Mouse (Mus musculus) embryonic facial prominence, embryonic 15.5 days (tissue): Measurements from ENCODE around the gene Rbck1. TPM values are rescaled to one million over a fixed set of nuclear protein-coding genes. Genes with fewer than 3 reads are reported as not detected.

Experiments
- ATAC-seq: fragments of 200-750 bp; cut with Nextera tagmentation; 2 replicates; pipeline ENCODE4 v1.8.0; 2017; ENCODE audit warnings: low read depth, moderate TSS enrichment; ENCODE audit not compliant: insufficient number of reproducible peaks, low FRiP score, low TSS enrichment
- H3K27ac ChIP-seq: fragments of 300-500 bp; sonication (generic); replicated peaks from 2 replicates; pipeline ENCODE4 v1.5.1; 2015; ENCODE audit warnings: mild to moderate bottlenecking, inconsistent platforms
- H3K27me3 ChIP-seq: fragments of 300-500 bp; sonication (generic); 2 replicates; pipeline ENCODE4 v1.6.1; 2015; ENCODE audit warnings: inconsistent platforms
- H3K36me3 ChIP-seq: fragments of 300-500 bp; sonication (generic); 2 replicates; pipeline ENCODE4 v1.6.1; 2015; ENCODE audit warnings: mild to moderate bottlenecking, inconsistent platforms
- H3K4me1 ChIP-seq: fragments of 300-500 bp; sonication (generic); 2 replicates; pipeline ENCODE4 v1.6.1; 2015; ENCODE audit warnings: inconsistent platforms
- H3K4me2 ChIP-seq: fragments of 300-500 bp; sonication (generic); replicated peaks from 2 replicates; pipeline ENCODE4 v1.6.1; 2015; ENCODE audit warnings: mild to moderate bottlenecking, inconsistent platforms
- H3K4me3 ChIP-seq: fragments of 300-500 bp; sonication (generic); replicated peaks from 2 replicates; pipeline ENCODE4 v1.5.1; 2015; ENCODE audit warnings: mild to moderate bottlenecking, inconsistent platforms
- H3K9ac ChIP-seq: fragments of 300-500 bp; sonication (generic); 2 replicates; pipeline ENCODE4 v1.6.1; 2015; ENCODE audit warnings: inconsistent platforms
- H3K9me3 ChIP-seq: fragments of 300-500 bp; sonication (generic); replicated peaks from 2 replicates; pipeline ENCODE4 v1.6.1; 2016; ENCODE audit warnings: inconsistent platforms
- WGBS: fragments of 180-500 bp; shearing (Covaris S2); methylation state at CpG from one replicate; pipeline ENCODE4 v1.1.7; 2015; 5-methylcytosine and 5-hydroxymethylcytosine counted together
- polyA plus RNA-seq: library from polyadenylated mRNA; unstranded; fragments of >200 nt; fragmentation: Nextera tagmentation; extraction: Ambion mirVana; gene quantifications from 2 replicates; pipeline ENCODE4 v1.2.1, GENCODE M21; 2015

The Rbck1 gene
- polyA plus RNA-seq, 1 experiment from 2014 or later = 94.1 TPM

DNA sequence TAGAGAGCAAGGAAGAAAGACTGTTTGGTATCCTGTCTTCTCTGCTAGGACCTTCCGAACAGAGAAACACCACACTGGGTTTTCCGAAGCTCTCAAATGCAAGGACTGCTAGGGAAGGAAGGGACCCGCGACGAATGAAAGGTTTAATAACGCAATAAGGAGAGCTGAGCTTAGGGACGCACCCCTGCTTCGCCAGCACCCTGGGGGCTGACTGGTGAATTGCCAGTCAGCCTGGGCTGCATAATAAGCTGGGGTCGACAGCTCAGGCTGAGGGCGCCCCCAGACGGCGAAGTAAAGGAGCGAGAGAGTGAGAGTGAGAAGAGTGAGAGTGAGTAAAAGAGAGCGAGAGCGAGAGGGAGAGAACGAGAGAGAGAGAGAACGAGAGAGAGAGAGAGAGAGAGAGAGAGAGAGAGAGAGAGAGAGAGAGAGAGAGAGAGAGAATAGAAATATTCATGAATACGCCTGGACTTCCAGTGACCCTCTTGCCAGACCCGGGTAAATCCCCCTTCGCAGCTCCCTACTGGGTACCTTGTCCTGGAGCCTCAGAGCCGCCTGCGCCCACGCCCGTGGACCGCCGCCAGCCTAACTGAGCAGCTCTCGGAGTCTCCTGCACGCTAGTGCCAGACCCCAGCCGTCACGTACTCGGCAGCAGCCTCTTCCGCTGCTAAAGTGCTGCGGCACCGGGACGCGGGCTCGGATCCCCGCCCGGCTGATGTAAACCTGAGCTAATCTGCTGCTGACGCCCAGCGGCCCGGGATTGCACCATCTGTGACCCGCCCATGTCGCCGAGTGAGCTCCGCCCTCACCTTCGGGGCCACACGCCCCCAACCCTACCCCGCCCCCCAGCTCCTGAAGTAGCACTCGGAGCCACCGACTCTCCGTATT is 11.1 kb upstream of the Rbck1 start, which contains the start of gene Trib3:
Gene Trib3 (minus strand): TSS at position 704 of the 885 bp plus-strand sequence.
- Histone ChIP-seq H3K4me3 (peak within 1 kb of the TSS; percentile 56), H3K27me3 (0 out of 2 replicates have a peak, but pooled peaks cover 3% of the 10 kb centered on the region), H3K9me3 (no peaks in the 10 kb centered on the region), H3K27ac (no peak within 1 kb of the TSS), H3K4me2 (peak within 1 kb of the TSS; percentile 95), H3K9ac (peak within 1 kb of the TSS; percentile 24), H3K36me3 (no peaks in the 10 kb centered on the region), H3K4me1 (peaks cover 13% of the 10 kb centered on the region)
- WGBS = under 1% methylated on average over 52 of the region's 52 CpGs
- peak; percentile 79 for ATAC-seq

DNA sequence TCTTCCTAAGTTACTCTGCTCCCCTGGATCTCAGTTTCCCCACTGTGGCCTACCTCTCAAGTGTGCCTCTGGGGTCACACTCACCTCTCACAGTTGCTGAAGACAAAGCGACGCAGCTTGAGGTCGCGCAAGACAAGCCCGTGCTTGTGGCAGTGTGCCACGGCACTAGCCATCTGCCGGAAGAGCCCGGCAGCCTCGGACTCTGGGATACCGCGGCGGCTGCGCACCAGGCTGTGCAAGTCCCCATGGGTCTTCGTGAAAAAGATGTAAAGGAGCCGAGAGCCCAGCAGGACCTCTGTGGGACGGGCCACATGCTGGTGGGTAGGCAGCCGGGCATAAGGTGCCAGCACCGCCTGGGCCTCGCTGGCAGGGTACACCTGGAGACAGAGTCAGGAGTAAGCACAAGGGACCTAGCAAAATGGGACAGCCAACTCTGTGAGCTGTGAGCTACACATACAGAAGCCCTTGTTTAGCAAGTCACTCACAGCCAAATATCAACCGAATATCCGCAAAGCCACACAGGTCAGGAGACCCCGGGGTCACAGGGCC is 7.3 kb upstream of the Rbck1 start:
- Histone ChIP-seq H3K9me3 (no peaks in the 10 kb centered on the region), H3K4me3 (no peak overlapping the region), H3K27ac (no peak overlapping the region), H3K9ac (no peak overlapping the region), H3K27me3 (0 out of 2 replicates have a peak, but pooled peaks cover 3% of the 10 kb centered on the region), H3K4me2 (no peak overlapping the region), H3K4me1 (peaks cover 13% of the 10 kb centered on the region), H3K36me3 (no peaks in the 10 kb centered on the region)
- no peak for ATAC-seq
- 88% methylated on average over 22 of the region's 22 CpGs for WGBS

DNA sequence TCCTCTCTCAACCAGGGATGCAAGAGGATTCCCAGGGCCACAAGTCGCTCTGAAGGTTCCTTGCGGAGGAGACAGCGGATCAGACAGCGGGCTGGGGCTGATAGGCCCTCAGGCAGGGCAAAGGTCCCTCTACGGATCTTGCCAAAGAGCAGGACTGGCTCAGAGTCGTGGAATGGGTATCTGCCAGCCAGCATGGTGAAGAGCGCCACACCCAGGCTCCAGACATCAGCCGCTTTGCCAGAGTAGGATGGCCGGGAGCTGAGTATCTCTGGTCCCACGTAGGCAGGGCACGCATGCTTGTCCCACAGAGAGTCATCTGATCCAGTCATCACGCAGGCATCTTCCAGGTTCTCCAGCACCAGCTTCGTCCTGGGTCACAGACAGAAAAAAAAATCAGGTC is 5.9 kb upstream of the Rbck1 start:
- Histone ChIP-seq H3K9ac (no peak overlapping the region), H3K4me1 (peaks cover 4% of the 10 kb centered on the region), H3K27ac (no peak overlapping the region), H3K36me3 (no peaks in the 10 kb centered on the region), H3K27me3 (0 out of 2 replicates have a peak, but pooled peaks cover 5% of the 10 kb centered on the region), H3K9me3 (no peaks in the 10 kb centered on the region), H3K4me2 (no peak overlapping the region), H3K4me3 (no peak overlapping the region)
- 74% methylated on average over 13 of the region's 13 CpGs for WGBS
- no peak for ATAC-seq

DNA sequence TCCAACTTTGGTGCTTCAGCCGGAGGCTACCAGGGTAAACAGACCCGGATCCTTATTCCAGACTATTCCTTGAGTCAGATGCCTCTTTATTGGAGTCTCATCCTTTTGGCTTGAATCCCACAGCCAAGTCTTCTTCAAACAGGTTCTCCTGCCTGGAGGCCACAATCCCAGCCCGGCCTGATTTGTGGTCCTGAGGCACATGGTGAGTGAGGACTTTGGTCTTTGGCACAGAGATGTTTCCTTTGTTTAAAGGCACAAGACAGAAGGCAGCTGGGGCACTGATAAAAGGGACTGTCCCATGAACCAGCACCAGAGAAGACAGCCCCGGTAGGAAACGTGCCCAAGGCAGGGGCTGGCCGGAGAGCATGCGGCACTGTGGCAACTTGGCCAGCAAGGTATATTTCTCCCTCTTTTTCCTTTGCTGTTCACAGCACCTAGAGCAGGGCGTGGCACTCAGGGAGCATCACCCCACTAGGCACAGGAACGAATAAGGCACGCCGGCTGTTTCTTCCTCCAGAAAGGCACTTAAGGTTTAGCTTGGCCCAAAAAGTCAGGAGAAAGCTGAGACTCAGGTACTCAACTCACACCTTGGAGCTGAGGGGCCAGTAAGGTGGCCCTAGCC is 5.2 kb upstream of the Rbck1 start:
- ATAC-seq = no peak
- Histone ChIP-seq H3K36me3 (no peaks in the 10 kb centered on the region), H3K9ac (no peak overlapping the region), H3K4me2 (no peak overlapping the region), H3K9me3 (no peaks in the 10 kb centered on the region), H3K4me1 (no peaks in the 10 kb centered on the region), H3K27me3 (0 out of 2 replicates have a peak, but pooled peaks cover 5% of the 10 kb centered on the region), H3K4me3 (no peak overlapping the region), H3K27ac (no peak overlapping the region)
- WGBS = 82% methylated on average over 11 of the region's 11 CpGs

DNA sequence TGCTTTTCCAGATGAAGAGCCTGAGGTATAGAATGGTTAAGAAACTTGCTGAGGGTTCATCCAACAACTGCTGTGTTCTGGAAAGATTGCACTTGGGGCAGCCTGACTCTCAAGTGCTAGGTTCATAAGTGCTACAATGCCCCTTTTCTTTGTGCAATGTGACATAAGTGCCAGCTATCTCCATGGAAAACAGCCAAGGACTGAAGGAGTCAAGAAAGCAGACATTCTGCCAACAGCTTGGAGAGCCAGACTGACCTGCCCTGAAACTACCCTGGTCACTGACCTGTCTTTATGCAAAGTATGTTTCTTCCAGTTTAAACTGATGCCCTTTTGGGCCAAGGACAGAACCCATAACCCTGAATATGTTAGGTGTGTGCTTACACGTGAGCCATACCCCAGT is 4.4 kb upstream of the Rbck1 start:
- no peak for ATAC-seq
- 70% methylated on average over 1 of the region's 1 CpGs for WGBS
- Histone ChIP-seq H3K4me1 (no peaks in the 10 kb centered on the region), H3K9me3 (no peaks in the 10 kb centered on the region), H3K36me3 (no peaks in the 10 kb centered on the region), H3K9ac (no peak overlapping the region), H3K4me3 (no peak overlapping the region), H3K27ac (no peak overlapping the region), H3K27me3 (0 out of 2 replicates have a peak, but pooled peaks cover 5% of the 10 kb centered on the region), H3K4me2 (no peak overlapping the region)

DNA sequence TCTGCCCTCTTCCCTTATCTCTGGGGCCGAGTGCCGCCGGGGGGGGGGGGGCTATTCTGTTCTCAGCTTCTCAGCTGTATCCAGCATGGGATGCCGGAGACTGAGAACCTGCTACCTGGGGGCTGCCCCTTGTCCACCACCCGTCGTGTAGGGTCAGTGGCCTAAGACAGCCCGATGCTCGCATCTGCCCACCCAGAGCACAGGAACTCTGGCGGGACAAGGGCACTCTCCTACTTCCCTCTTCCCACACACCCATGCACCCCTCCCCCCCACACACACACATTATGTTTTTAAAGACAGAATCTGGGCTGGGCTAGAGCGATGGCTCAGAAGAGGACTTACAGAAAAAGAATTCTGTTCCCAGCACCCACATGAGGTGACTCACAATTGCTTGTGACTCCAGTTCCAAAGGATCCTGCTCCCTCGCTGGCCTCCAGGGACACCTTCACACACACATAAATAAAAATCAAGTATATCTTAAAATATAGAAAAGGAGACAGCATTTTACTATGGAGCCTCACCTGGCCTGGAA is 2.9 kb upstream of the Rbck1 start:
- Histone ChIP-seq H3K4me3 (no peak overlapping the region), H3K36me3 (no peaks in the 10 kb centered on the region), H3K4me1 (peaks cover 10% of the 10 kb centered on the region), H3K27me3 (0 out of 2 replicates have a peak, but pooled peaks cover 5% of the 10 kb centered on the region), H3K9ac (no peak overlapping the region), H3K9me3 (no peaks in the 10 kb centered on the region), H3K4me2 (no peak overlapping the region), H3K27ac (no peak overlapping the region)
- WGBS = 46% methylated on average over 11 of the region's 11 CpGs
- ATAC-seq = no peak

DNA sequence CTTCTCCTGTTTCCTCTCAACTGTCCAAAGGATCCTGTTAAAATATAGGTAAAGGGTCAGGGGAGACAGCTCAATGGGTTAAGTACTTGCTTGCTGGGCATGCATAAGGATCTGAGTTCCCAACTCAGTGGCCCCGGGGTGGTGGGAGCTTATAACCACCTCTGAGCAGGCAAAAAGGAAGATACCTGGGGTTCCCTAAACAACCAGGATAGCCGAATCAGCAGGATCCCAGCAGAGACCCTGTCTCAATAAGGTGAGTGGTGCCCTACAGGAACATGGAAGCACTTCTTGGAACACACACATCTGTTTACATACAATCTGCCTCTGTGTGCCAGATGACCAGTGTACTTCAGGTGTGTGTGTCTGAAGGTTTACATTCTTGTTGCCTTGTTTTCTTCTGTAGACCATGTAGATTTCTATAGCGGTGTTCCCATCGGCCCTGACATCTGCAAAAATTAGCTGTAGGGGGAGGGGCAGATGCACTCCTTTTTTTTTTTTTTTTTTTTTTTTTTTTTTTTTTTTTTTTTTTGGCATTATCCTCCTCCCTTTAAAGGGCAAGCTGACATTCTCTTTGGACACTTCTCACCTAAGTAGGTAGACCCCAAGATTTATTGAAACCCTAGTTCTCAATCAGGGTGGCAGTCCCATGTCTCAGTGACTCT is 1.0 kb upstream of the Rbck1 start:
- Histone ChIP-seq H3K4me2 (no peak overlapping the region), H3K27ac (no peak overlapping the region)
- ATAC-seq = no peak

DNA sequence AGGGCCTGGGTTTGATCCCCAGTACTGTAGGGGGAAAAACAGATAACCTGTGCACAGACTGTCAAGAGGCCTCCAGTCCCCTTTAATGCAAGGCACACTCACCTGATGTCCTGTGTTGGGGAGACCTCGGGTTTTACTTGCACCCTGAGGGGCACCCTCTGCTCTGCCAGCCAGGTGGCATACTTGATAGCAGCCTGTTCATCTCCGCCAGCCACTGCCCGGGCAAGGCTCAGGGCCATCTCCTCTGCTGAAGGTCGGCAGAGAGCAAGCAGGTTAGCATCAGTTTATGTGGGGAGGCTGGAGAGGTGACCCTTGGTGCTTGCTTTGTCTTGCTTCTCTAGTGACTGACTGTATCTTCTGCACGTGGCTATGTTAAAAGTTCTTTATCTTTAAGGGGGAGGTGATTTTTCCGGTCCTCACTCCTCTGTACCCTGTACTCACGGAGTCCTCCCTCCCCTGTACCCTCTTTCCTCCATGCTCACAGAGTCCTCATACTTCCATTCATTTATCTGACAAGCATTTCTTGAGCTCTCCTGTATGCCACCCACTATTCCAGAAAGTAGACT is 1.5 kb downstream of the Rbck1 start:
- 0 out of 2 replicates have a peak, but pooled peaks cover 5% of the 10 kb centered on the region for H3K27me3 ChIP-seq
- no peaks in the 10 kb centered on the region for H3K9me3 ChIP-seq
- H3K9ac ChIP-seq = no peak overlapping the region; the same call in 1 of the 2 replicates
- 60% methylated on average over 7 of the region's 7 CpGs for WGBS
- H3K4me1 ChIP-seq = peaks cover 17% of the 10 kb centered on the region
- ATAC-seq = no peak
- H3K4me2 ChIP-seq = peak overlapping the region; percentile 59
- H3K27ac ChIP-seq = no peak overlapping the region
- H3K36me3 ChIP-seq = peaks cover 22% of the 10 kb centered on the region
- H3K4me3 ChIP-seq = peak overlapping the region; percentile 68

More for the DNA sequence above, 1.0 kb upstream of the Rbck1 start:
- Histone ChIP-seq H3K27me3 (0 out of 2 replicates have a peak, but pooled peaks cover 5% of the 10 kb centered on the region), H3K9me3 (no peaks in the 10 kb centered on the region), H3K9ac (no peak overlapping the region), H3K36me3 (peaks cover 12% of the 10 kb centered on the region), H3K4me3 (no peak overlapping the region), H3K4me1 (peaks cover 14% of the 10 kb centered on the region)
- 73% methylated on average over 4 of the region's 4 CpGs for WGBS

DNA sequence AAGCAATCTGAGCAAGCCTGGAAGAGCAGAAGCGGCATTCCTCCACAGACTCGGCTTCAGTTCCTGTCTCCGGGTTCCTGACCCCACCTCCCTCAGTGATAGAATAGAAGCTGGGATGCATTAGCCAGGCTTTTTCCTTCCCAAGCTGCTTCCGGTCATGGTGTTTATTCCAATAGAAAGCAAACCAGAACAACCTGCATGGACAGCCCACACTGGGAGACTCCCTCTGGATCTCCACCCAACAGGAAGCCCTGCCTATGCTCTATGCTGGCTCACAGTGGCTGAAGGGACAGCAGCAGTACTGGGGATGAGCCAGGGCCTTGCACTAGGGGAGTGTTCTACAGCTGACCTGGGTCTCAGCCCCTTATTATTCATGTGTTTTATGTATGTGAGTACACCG is 4.5 kb downstream of the Rbck1 start:
- Histone ChIP-seq H3K27ac (no peak overlapping the region), H3K4me1 (peaks cover 17% of the 10 kb centered on the region), H3K4me2 (no peak overlapping the region), H3K27me3 (no peaks in the 10 kb centered on the region), H3K9ac (no peak overlapping the region), H3K36me3 (peaks cover 52% of the 10 kb centered on the region), H3K4me3 (no peak overlapping the region), H3K9me3 (no peaks in the 10 kb centered on the region)
- no peak for ATAC-seq
- 47% methylated on average over 5 of the region's 5 CpGs for WGBS

DNA sequence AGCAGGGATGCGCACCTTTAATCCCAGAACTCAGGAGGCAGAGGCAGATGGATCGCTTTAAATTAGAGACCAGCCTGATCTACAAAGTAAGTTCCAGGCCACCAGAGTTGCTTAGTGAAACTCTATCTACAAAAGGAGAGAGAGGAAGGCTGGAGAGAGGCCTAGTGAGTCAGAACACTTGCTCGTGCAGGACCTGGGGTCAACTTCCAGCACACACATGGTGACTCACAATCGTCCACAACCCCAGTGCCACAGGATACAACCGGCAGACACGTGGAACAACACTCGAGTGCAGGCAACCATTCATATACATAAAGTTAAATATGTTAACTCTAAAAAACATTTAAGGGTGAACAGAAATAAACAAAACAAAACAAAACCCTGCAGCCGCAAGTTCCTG is 5.8 kb downstream of the Rbck1 start:
- ATAC-seq = no peak
- H3K4me1 ChIP-seq = peaks cover 17% of the 10 kb centered on the region
- H3K4me3 ChIP-seq = no peak overlapping the region
- peaks cover 65% of the 10 kb centered on the region for H3K36me3 ChIP-seq
- H3K27me3 ChIP-seq = no peaks in the 10 kb centered on the region
- no peak overlapping the region for H3K9ac ChIP-seq
- 80% methylated on average over 8 of the region's 8 CpGs for WGBS
- no peak overlapping the region for H3K4me2 ChIP-seq
- no peaks in the 10 kb centered on the region for H3K9me3 ChIP-seq
- H3K27ac ChIP-seq = no peak overlapping the region
